Mouse (Mus musculus) kidney, adult 2 months (tissue): ENCODE measurements around the gene Csrnp2.

Source experiments
- CTCF ChIP-seq: fragments of 200-500 bp; conservative IDR thresholded peaks from 2 replicates; pipeline ENCODE4 v1.5.1; 2011; ENCODE audit warnings: low read depth, mild to moderate bottlenecking, control low read depth, low read length, moderate library complexity, mixed read lengths; ENCODE audit not compliant: insufficient read depth, insufficient read length
- POLR2A ChIP-seq: fragments of 200-500 bp; IDR thresholded peaks from one replicate; pipeline ENCODE4 v1.6.1; 2011; ENCODE audit warnings: low read depth, low read length, control low read depth

- no peak for TF ChIP-seq POLR2A
- TF ChIP-seq CTCF: no peak
Measured at GRCm38 (mm10) chr15:100539411-100539810, 44.1 kb upstream of the Csrnp2 start.
